Mouse (Mus musculus) erythroblast, embryonic 14.5 days (primary cell): Measurements from ENCODE around the gene Keap1. TPM values are rescaled to one million over a fixed set of nuclear protein-coding genes. Genes with fewer than 3 reads are reported as not detected.
A peak's percentile ranks its signal among the peaks of the same experiment; 100 is the strongest.

Experiments used
- H3K27me3 ChIP-seq: 2 replicates; pipeline ENCODE4 v1.6.1; 2012; ENCODE audit warnings: inconsistent platforms; ENCODE audit not compliant: control insufficient read depth
- H3K36me3 ChIP-seq: 2 replicates; pipeline ENCODE4 v1.6.1; 2012; ENCODE audit warnings: mild to moderate bottlenecking, inconsistent platforms; ENCODE audit not compliant: control insufficient read depth
- H3K4me1 ChIP-seq: 2 replicates; pipeline ENCODE4 v1.6.1; 2012; ENCODE audit warnings: inconsistent platforms; ENCODE audit not compliant: control insufficient read depth
- H3K4me3 ChIP-seq: replicated peaks from 2 replicates; pipeline ENCODE3; 2012; ENCODE audit warnings: moderate library complexity, mild to moderate bottlenecking, inconsistent platforms
- H3K9me3 ChIP-seq: 2 replicates; pipeline ENCODE4 v1.6.1; 2012; ENCODE audit warnings: low read length, inconsistent platforms, mixed read lengths; ENCODE audit not compliant: control insufficient read depth
- GATA1 ChIP-seq: IDR thresholded peaks from 2 replicates; pipeline ENCODE4 v1.6.1; 2012; ENCODE audit warnings: low read length, inconsistent platforms, mixed read lengths
- TAL1 ChIP-seq: IDR thresholded peaks from 3 replicates; pipeline ENCODE4 v1.6.1; 2012; ENCODE audit warnings: low read length, inconsistent platforms, mixed read lengths
- polyA plus RNA-seq: library from polyadenylated mRNA; stranded (reverse); fragments of >175 nt; gene quantifications from 2 replicates; pipeline ENCODE4 v1.2.3, GENCODE M21; 2012

The Keap1 gene
- polyA plus RNA-seq, 1 experiment: 5.2 TPM

GRCm38 (mm10) chr9:21237368-21238003 lies 1.7 kb downstream of the Keap1 start:
- no peak for TF ChIP-seq TAL1
- TF ChIP-seq GATA1: no peak
- Histone ChIP-seq H3K4me1 (peaks cover 63% of the 10 kb centered on the region), H3K9me3 (peaks cover 5% of the 10 kb centered on the region; the same call in 1 of the 2 replicates), H3K4me3 (peak overlapping the region; percentile 99), H3K27me3 (peaks cover 12% of the 10 kb centered on the region), H3K36me3 (peaks cover 49% of the 10 kb centered on the region)

GRCm38 (mm10) chr9:21236991-21237367 lies 2.2 kb downstream of the Keap1 start:
- H3K36me3 ChIP-seq: peaks cover 55% of the 10 kb centered on the region
- TF ChIP-seq GATA1: no peak
- no peak for TF ChIP-seq TAL1
- peaks cover 65% of the 10 kb centered on the region for H3K4me1 ChIP-seq
- H3K4me3 ChIP-seq: peak overlapping the region; percentile 99
- H3K27me3 ChIP-seq: peaks cover 7% of the 10 kb centered on the region
- peaks cover 3% of the 10 kb centered on the region; the same call in 1 of the 2 replicates for H3K9me3 ChIP-seq

- no peaks in the 10 kb centered on the region for H3K27me3 ChIP-seq
- no peak for TF ChIP-seq GATA1
- TF ChIP-seq TAL1: no peak
- no peak overlapping the region for H3K4me3 ChIP-seq
- H3K9me3 ChIP-seq: no peaks in the 10 kb centered on the region
- H3K4me1 ChIP-seq: peaks cover 56% of the 10 kb centered on the region
- peaks cover 71% of the 10 kb centered on the region for H3K36me3 ChIP-seq
Measured at GRCm38 (mm10) chr9:21235341-21235740, 3.8 kb downstream of the Keap1 start.

- Histone ChIP-seq H3K9me3 (no peaks in the 10 kb centered on the region), H3K36me3 (peaks cover 86% of the 10 kb centered on the region), H3K4me1 (peaks cover 43% of the 10 kb centered on the region), H3K27me3 (no peaks in the 10 kb centered on the region), H3K4me3 (no peak overlapping the region)
- no peak for TF ChIP-seq TAL1
- no peak for TF ChIP-seq GATA1
Measured at GRCm38 (mm10) chr9:21233805-21234204, 5.4 kb downstream of the Keap1 start.

GRCm38 (mm10) chr9:21233366-21233765 lies 5.8 kb downstream of the Keap1 start:
- H3K4me1 ChIP-seq: peaks cover 43% of the 10 kb centered on the region
- H3K36me3 ChIP-seq: peaks cover 88% of the 10 kb centered on the region
- no peaks in the 10 kb centered on the region for H3K27me3 ChIP-seq
- no peaks in the 10 kb centered on the region for H3K9me3 ChIP-seq
- H3K4me3 ChIP-seq: no peak overlapping the region
- TF ChIP-seq TAL1 (no peak), GATA1 (no peak)

- H3K9me3 ChIP-seq: no peaks in the 10 kb centered on the region
- H3K36me3 ChIP-seq: peaks cover 88% of the 10 kb centered on the region
- no peak overlapping the region for H3K4me3 ChIP-seq
- TF ChIP-seq TAL1 (no peak), GATA1 (no peak)
- H3K27me3 ChIP-seq: no peaks in the 10 kb centered on the region
- H3K4me1 ChIP-seq: peaks cover 40% of the 10 kb centered on the region
Measured at GRCm38 (mm10) chr9:21232867-21233266, 6.3 kb downstream of the Keap1 start.

GRCm38 (mm10) chr9:21231551-21231950 lies 7.6 kb downstream of the Keap1 start:
- Histone ChIP-seq H3K9me3 (no peaks in the 10 kb centered on the region), H3K4me3 (no peak overlapping the region), H3K27me3 (no peaks in the 10 kb centered on the region), H3K36me3 (peaks cover 79% of the 10 kb centered on the region), H3K4me1 (peaks cover 38% of the 10 kb centered on the region)
- TF ChIP-seq TAL1 (no peak), GATA1 (no peak)

- Histone ChIP-seq H3K9me3 (peaks cover 10% of the 10 kb centered on the region), H3K4me1 (peaks cover 39% of the 10 kb centered on the region), H3K36me3 (peaks cover 37% of the 10 kb centered on the region), H3K27me3 (no peaks in the 10 kb centered on the region), H3K4me3 (peak overlapping the region; percentile 43)
- TF ChIP-seq TAL1 (no peak), GATA1 (no peak)
Measured at GRCm38 (mm10) chr9:21227342-21227741, 11.8 kb downstream of the Keap1 start.

- H3K4me1 ChIP-seq: peaks cover 50% of the 10 kb centered on the region
- peak overlapping the region; percentile 57 for H3K4me3 ChIP-seq
- no peaks in the 10 kb centered on the region for H3K27me3 ChIP-seq
- TF ChIP-seq GATA1 (no peak), TAL1 (no peak)
- peaks cover 18% of the 10 kb centered on the region for H3K36me3 ChIP-seq
- H3K9me3 ChIP-seq: peaks cover 11% of the 10 kb centered on the region
Measured at GRCm38 (mm10) chr9:21225415-21225758, 13.8 kb downstream of the Keap1 start.
